Mouse (Mus musculus) adrenal gland, adult 10 weeks (tissue): ENCODE measurements around the gene Dcbld1. TPM values are rescaled to one million over a fixed set of nuclear protein-coding genes. Genes with fewer than 3 reads are reported as not detected.

Experiments used
- polyA plus RNA-seq: library from polyadenylated mRNA; stranded (reverse); fragments of 350-450 nt; fragmentation: Illumina TruSeq; extraction: RNeasy Lipid Tissue Mini Kit (QIAGEN cat#74804); gene quantifications from one replicate; pipeline ENCODE4 v1.2.3, GENCODE M21; 2014; ENCODE audit warnings: low read depth, low replicate concordance

The Dcbld1 gene
- 3.7 TPM for polyA plus RNA-seq

DNA sequence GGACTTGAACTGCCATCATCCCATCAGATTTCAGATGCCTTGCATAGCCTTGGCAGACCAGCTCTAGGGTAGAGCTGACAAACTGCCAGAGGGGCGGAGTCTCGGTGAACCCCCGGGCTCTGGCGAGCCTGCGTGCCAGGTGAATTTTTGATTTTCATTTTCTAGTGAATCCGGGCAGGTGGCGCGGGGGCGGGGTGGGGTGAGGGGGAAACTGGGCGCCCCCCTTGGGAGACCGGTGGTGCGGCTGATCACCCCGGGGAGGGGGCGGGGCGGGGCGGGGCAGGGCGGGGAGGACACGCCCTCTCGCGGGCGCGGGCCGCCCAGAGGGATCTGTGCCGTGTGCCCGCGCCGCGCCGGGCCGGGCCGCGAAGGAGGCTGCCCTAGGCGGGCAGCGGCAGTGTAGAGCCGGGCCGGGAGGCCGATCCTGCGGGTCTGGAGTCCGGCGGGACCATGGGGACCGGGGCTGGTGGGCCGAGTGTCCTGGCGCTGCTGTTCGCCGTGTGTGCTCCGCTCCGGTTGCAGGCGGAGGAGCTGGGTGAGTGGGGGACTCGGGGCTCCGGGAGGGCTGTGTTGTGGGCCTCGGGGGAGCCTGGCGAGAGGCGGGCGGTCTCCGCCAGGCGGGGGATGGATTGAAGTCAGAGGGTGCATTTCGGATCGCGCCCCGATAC is at the start of gene Dcbld1:
Gene Dcbld1, plus strand, starts transcription at position 319 of the 668 bp plus-strand sequence.

DNA sequence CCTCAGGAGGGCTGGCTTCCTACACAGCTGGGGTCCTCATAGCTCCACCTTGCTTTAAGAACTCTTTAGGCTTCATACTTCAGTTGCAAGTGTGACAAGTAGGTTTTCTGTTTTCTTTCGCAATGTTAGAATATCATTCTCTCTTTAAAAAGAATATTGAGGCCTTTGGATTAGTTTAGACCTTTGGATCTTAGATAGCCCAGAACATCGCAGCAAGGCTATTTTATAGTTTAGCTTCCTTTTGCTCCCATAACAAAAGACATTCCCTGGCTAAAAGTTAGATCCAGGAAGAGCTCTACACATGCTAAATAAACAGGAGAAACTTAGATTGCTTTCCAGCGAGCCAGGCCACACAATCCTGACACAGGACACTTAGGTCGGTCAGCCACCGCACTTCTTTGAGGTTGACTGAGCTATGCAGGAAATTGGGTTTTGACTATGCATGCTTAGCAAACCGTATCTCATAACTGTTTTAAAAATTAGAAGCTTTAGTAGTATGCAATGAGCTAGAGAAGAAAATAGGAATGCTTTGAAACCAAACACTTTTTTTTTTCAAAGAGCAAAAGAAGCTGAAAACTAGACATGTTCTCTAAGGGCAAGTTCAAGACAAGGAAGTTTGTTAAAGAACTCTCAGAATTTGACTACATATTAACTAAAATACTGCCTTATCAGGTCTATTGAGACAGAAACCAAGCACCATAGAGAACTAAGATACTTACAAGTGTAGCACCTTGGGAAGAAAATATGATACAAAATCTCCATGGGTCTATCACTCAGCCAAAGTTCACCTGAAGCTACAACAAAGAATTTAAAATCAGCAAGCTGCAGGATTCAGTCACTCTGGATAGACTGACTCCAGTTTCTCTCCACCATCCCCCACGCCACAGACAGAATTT is 38.2 kb upstream of the Dcbld1 start, which contains the start of gene Ros1:
Gene Ros1, minus strand, starts transcription at position 288 of the 896 bp plus-strand sequence.

GRCm38 (mm10) chr10:52358467-52358866 is 125.0 kb downstream of the Dcbld1 start, which contains the start of gene Gm26741:
Gm26741 (plus strand) TSS chr10:52358767.

Other genes with a start within 250 kb of the Dcbld1 start
- gene Vgll2, start 211.1 kb upstream of the Dcbld1 start, polyA plus RNA-seq, result not detected
- not detected for gene Ros1, start 38.4 kb upstream of the Dcbld1 start, polyA plus RNA-seq
- not detected for gene Gm26741, start 125.1 kb downstream of the Dcbld1 start, polyA plus RNA-seq
- gene Gopc, start 148.5 kb downstream of the Dcbld1 start, polyA plus RNA-seq, result 71.2 TPM
- not detected for gene Nepn, start 155.4 kb downstream of the Dcbld1 start, polyA plus RNA-seq
- gene Nus1, start 183.9 kb downstream of the Dcbld1 start, polyA plus RNA-seq, result 169 TPM